Mouse (Mus musculus) bone marrow, adult 2 months (tissue): ENCODE measurements around the gene Ryr2.

Experiments
- CTCF ChIP-seq: fragments of 200-500 bp; IDR thresholded peaks from 2 replicates; pipeline ENCODE4 v1.5.1; 2011; ENCODE audit warnings: low read length, control low read depth; ENCODE audit not compliant: control insufficient read depth, insufficient read depth
- POLR2A ChIP-seq: fragments of 200-500 bp; IDR thresholded peaks from 2 replicates; pipeline ENCODE4 v1.6.1; 2011; ENCODE audit warnings: low read depth, mild to moderate bottlenecking, control low read depth, low read length, borderline replicate concordance; ENCODE audit not compliant: control insufficient read depth

DNA sequence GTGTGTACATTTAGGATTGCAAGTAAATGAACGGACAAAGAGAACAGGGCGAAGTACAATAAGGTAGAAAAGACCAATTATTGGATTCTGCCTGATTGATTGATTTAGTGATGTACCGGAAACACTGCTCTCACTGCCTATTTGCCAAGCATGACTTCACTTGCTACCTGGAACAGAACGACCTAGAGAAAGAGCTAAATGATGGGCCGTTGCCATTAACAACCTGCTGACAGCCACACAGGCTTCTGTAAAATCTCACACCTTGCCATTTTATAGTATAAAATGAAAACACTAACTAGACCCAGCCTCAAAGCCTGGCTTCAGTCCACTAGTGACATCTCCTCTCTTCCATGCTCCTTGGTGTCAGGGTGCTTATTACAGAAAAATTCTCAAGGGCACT, 316.2 kb downstream of the Ryr2 start:
- TF ChIP-seq CTCF (no peak), POLR2A (no peak)
